Mouse (Mus musculus) myocyte (in vitro differentiated cells): ENCODE data around the gene Ccdc137. TPM values are rescaled to one million over a fixed set of nuclear protein-coding genes. Genes with fewer than 3 reads are reported as not detected.
A peak's percentile ranks its signal among the peaks of the same experiment; 100 is the strongest.

ENCODE experiments used
- H3K27me3 ChIP-seq: one replicate; pipeline ENCODE4 v1.6.1; 2011; ENCODE audit not compliant: control insufficient read depth, insufficient read depth, insufficient read length
- H3K36me3 ChIP-seq: one replicate; pipeline ENCODE4 v1.6.1; 2011; ENCODE audit not compliant: control insufficient read depth, insufficient read depth
- H3K4me2 ChIP-seq: one replicate; pipeline ENCODE4 v1.6.1; 2011; ENCODE audit warnings: low read depth, control low read depth
- H3K4me3 ChIP-seq: one replicate; pipeline ENCODE4 v1.5.1; 2011; ENCODE audit warnings: mild to moderate bottlenecking, control low read depth, moderate library complexity
- H3K79me2 ChIP-seq: one replicate; pipeline ENCODE4 v1.6.1; 2011; ENCODE audit not compliant: control insufficient read depth, insufficient read depth
- H3ac ChIP-seq: one replicate; pipeline ENCODE4 v1.6.1; 2011; ENCODE audit not compliant: control insufficient read depth, insufficient read length
- CEBPB ChIP-seq: IDR thresholded peaks from 2 replicates; pipeline ENCODE4 v1.6.1; 2011; ENCODE audit warnings: mild to moderate bottlenecking, moderate library complexity; ENCODE audit not compliant: poor library complexity, insufficient read depth, severe bottlenecking
- E2F4 ChIP-seq: IDR thresholded peaks from one replicate; pipeline ENCODE4 v1.6.1; 2011; ENCODE audit warnings: mild to moderate bottlenecking, control low read depth, moderate library complexity; ENCODE audit not compliant: insufficient read depth
- MAX ChIP-seq: IDR thresholded peaks from one replicate; pipeline ENCODE4 v1.6.1; 2011; ENCODE audit warnings: low read depth, mild to moderate bottlenecking, control low read depth
- MYOD1 ChIP-seq, 3 experiments: IDR thresholded peaks; one replicate each; pipeline ENCODE4 v1.6.1; 2011; ENCODE audit warnings: control low read depth in 2 of 3, low read depth in 2 of 3, mild to moderate bottlenecking in 2 of 3, moderate library complexity in 1 of 3; ENCODE audit not compliant: insufficient read length in 2 of 3, control insufficient read depth in 1 of 3
- MYOG ChIP-seq, 3 experiments: IDR thresholded peaks; one replicate each; pipeline ENCODE4 v1.6.1; 2011; ENCODE audit warnings: control low read depth in 2 of 3, low read depth in 2 of 3, mild to moderate bottlenecking in 2 of 3; ENCODE audit not compliant: insufficient read length in 2 of 3, control insufficient read depth in 1 of 3, insufficient read depth in 1 of 3
- POLR2A ChIP-seq: IDR thresholded peaks from one replicate; pipeline ENCODE4 v1.6.1; 2011; ENCODE audit warnings: low read depth, mild to moderate bottlenecking, control low read depth, moderate library complexity; ENCODE audit not compliant: insufficient read length
- POLR2AphosphoS2 ChIP-seq: IDR thresholded peaks from one replicate; pipeline ENCODE4 v1.6.1; 2011; ENCODE audit warnings: low read depth, control low read depth; ENCODE audit not compliant: insufficient read length
- REST ChIP-seq: IDR thresholded peaks from one replicate; pipeline ENCODE4 v1.6.1; 2011; ENCODE audit warnings: mild to moderate bottlenecking, control low read depth, moderate library complexity; ENCODE audit not compliant: insufficient read depth, insufficient read length
- SRF ChIP-seq: IDR thresholded peaks from one replicate; pipeline ENCODE4 v1.6.1; 2011; ENCODE audit warnings: low read depth; ENCODE audit not compliant: control insufficient read depth, insufficient read length
- TCF12 ChIP-seq: IDR thresholded peaks from one replicate; pipeline ENCODE4 v1.6.1; 2011; ENCODE audit warnings: mild to moderate bottlenecking, control low read depth; ENCODE audit not compliant: poor library complexity, insufficient read depth, severe bottlenecking
- TCF3 ChIP-seq: IDR thresholded peaks from one replicate; pipeline ENCODE4 v1.6.1; 2011; ENCODE audit warnings: low read depth, control low read depth; ENCODE audit not compliant: insufficient read length
- USF1 ChIP-seq: IDR thresholded peaks from one replicate; pipeline ENCODE4 v1.6.1; 2011; ENCODE audit warnings: low read depth, mild to moderate bottlenecking, control low read depth, moderate library complexity
- polyA plus RNA-seq: library from polyadenylated mRNA; unstranded; fragments of >200 nt; fragmentation: generic; extraction: Trizol; gene quantifications from one replicate; pipeline ENCODE4 v1.2.1, GENCODE M21; 2012; ENCODE audit warnings: missing spikeins

Ccdc137 gene
- polyA plus RNA-seq, 1 experiment = 11.4 TPM

GRCm38 (mm10) chr11:120492878-120493203, 34.9 kb downstream of the Ccdc137 start:
- TF ChIP-seq MYOD1 (IDR thresholded peaks at IDR 0.05; ENCODE audit: control insufficient read depth in 1 of 3, insufficient read length in 2 of 3, low read depth in 2 of 3) = peak in 1 of 3 experiments; percentile 17
- no peak for TF ChIP-seq POLR2A
- Histone ChIP-seq H3K36me3 (peaks cover 8% of the 10 kb centered on the region), H3K4me2 (peak overlapping the region; percentile 85), H3K27me3 (no peaks in the 10 kb centered on the region), H3ac (peak overlapping the region; percentile 79), H3K79me2 (peaks cover 10% of the 10 kb centered on the region), H3K4me3 (peak overlapping the region; percentile 68)

- Histone ChIP-seq H3K27me3 (no peaks in the 10 kb centered on the region), H3K4me2 (peak overlapping the region; percentile 85), H3ac (no peak overlapping the region), H3K4me3 (peak overlapping the region; percentile 68), H3K79me2 (peaks cover 10% of the 10 kb centered on the region), H3K36me3 (peaks cover 7% of the 10 kb centered on the region)
- TF ChIP-seq SRF (no peak), TCF12 (no peak), REST (no peak), POLR2AphosphoS2 (no peak), USF1 (no peak), CEBPB (no peak), MAX (no peak), MYOG (IDR thresholded peaks at IDR 0.05; ENCODE audit: control insufficient read depth in 1 of 3, insufficient read depth in 1 of 3, insufficient read length in 2 of 3, low read depth in 2 of 3) (no peak), TCF3 (no peak), E2F4 (no peak), POLR2A (no peak), MYOD1 (IDR thresholded peaks at IDR 0.05; ENCODE audit: control insufficient read depth in 1 of 3, insufficient read length in 2 of 3, low read depth in 2 of 3) (no peak)
Measured at GRCm38 (mm10) chr11:120493351-120493750, 35.4 kb downstream of the Ccdc137 start.

- Histone ChIP-seq H3K4me3 (no peak overlapping the region), H3K79me2 (peaks cover 10% of the 10 kb centered on the region), H3ac (no peak overlapping the region), H3K27me3 (no peaks in the 10 kb centered on the region), H3K4me2 (no peak overlapping the region), H3K36me3 (peaks cover 7% of the 10 kb centered on the region)
- no peak for TF ChIP-seq TCF12
- no peak for TF ChIP-seq POLR2AphosphoS2
- no peak for TF ChIP-seq REST
- TF ChIP-seq MAX = no peak
- no peak for TF ChIP-seq USF1
- TF ChIP-seq MYOD1 (IDR thresholded peaks at IDR 0.05; ENCODE audit: control insufficient read depth in 1 of 3, insufficient read length in 2 of 3, low read depth in 2 of 3) = no peak
- no peak for TF ChIP-seq E2F4
- no peak for TF ChIP-seq SRF
- TF ChIP-seq MYOG (IDR thresholded peaks at IDR 0.05; ENCODE audit: control insufficient read depth in 1 of 3, insufficient read depth in 1 of 3, insufficient read length in 2 of 3, low read depth in 2 of 3) = no peak
- TF ChIP-seq TCF3 = no peak
- TF ChIP-seq POLR2A = no peak
- TF ChIP-seq CEBPB = no peak
Measured at GRCm38 (mm10) chr11:120493911-120494310, 36.0 kb downstream of the Ccdc137 start.

- no peaks in the 10 kb centered on the region for H3K27me3 ChIP-seq
- no peak overlapping the region for H3K4me3 ChIP-seq
- peaks cover 7% of the 10 kb centered on the region for H3K36me3 ChIP-seq
- TF ChIP-seq TCF12 (no peak), MAX (no peak), CEBPB (no peak), MYOG (IDR thresholded peaks at IDR 0.05; ENCODE audit: control insufficient read depth in 1 of 3, insufficient read depth in 1 of 3, insufficient read length in 2 of 3, low read depth in 2 of 3) (no peak), REST (no peak), E2F4 (no peak), TCF3 (no peak), MYOD1 (IDR thresholded peaks at IDR 0.05; ENCODE audit: control insufficient read depth in 1 of 3, insufficient read length in 2 of 3, low read depth in 2 of 3) (no peak), SRF (no peak)
- no peak overlapping the region for H3ac ChIP-seq
- peaks cover 10% of the 10 kb centered on the region for H3K79me2 ChIP-seq
- no peak overlapping the region for H3K4me2 ChIP-seq
Measured at GRCm38 (mm10) chr11:120497436-120497835, 39.5 kb downstream of the Ccdc137 start.

- TF ChIP-seq REST (no peak), MYOD1 (IDR thresholded peaks at IDR 0.05; ENCODE audit: control insufficient read depth in 1 of 3, insufficient read length in 2 of 3, low read depth in 2 of 3) (no peak), POLR2AphosphoS2 (no peak), POLR2A (no peak), TCF3 (no peak), MAX (no peak), TCF12 (no peak), SRF (no peak), E2F4 (no peak), MYOG (IDR thresholded peaks at IDR 0.05; ENCODE audit: control insufficient read depth in 1 of 3, insufficient read depth in 1 of 3, insufficient read length in 2 of 3, low read depth in 2 of 3) (no peak), USF1 (no peak), CEBPB (no peak)
- peaks cover 7% of the 10 kb centered on the region for H3K36me3 ChIP-seq
Measured at GRCm38 (mm10) chr11:120498226-120498625, 40.3 kb downstream of the Ccdc137 start.

More at GRCm38 (mm10) chr11:120498226-120498625, 40.3 kb downstream of the Ccdc137 start:
- Histone ChIP-seq H3K79me2 (peaks cover 7% of the 10 kb centered on the region), H3K27me3 (no peaks in the 10 kb centered on the region), H3ac (no peak overlapping the region), H3K4me3 (no peak overlapping the region), H3K4me2 (no peak overlapping the region)
